Mouse (Mus musculus): ENCODE data around the gene Alg13. TPM values are rescaled to one million over a fixed set of nuclear protein-coding genes. Genes with fewer than 3 reads are reported as not detected.

The Alg13 gene
- polyA plus RNA-seq (2017; shearing (Covaris generic)) = 10.6 TPM

DNA sequence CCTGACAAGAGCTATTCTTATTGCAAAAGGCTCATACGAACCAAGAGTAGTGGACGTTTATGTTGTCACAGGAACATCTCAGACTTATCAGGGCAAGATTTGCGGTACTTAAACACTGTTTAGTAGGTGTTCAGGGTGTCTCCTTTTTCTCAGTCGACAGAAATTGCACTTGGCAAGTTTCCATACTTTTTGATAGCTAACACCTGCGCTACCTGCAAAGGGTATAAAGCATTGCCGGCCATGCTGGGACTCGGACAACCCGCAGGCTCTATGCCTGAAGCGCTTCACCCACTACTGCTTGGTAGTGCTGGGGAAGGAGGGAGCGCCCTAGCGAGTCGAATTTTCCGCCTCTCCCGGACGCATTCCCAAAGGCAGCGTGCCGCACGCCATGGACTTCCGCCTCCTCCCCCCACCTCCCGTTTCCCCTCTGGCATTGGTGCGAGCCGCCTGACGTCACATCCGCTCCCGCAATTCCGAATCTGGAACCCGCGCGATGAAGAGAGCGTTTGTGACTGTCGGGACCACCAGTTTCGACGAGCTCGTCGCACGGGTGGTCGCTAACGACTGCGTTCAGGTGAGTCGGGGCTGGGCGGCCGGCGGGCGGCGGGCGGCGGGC, at the start of gene Alg13:
TSS of gene Alg13 (plus strand) at position 257 of the 616 bp plus-strand sequence.

Other genes with a start within 250 kb of the Alg13 start
- not detected for gene A730046J19Rik, start 164.1 kb upstream of the Alg13 start, polyA plus RNA-seq (2017; shearing (Covaris generic))
- not detected for gene Trpc5os, start 138.8 kb downstream of the Alg13 start, polyA plus RNA-seq (2017; shearing (Covaris generic))

Data from CD4-positive, CD25-positive, alpha-beta regulatory T cell (primary cell).